Mouse (Mus musculus): ENCODE results near the gene Gli2.

GRCm38 (mm10) chr1:118969409-118969808 is 84.0 kb downstream of the Gli2 start:
- no peak for TF ChIP-seq POLR2A (IDR thresholded peaks at IDR 0.05; ENCODE audit: borderline replicate concordance, extremely low read depth, low read depth, low read length)
- no peak for TF ChIP-seq CTCF (IDR thresholded peaks at IDR 0.05; ENCODE audit: insufficient read depth, low read length)
